Mouse (Mus musculus): Measurements from ENCODE around the gene Telo2. TPM values are rescaled to one million over a fixed set of nuclear protein-coding genes. Genes with fewer than 3 reads are reported as not detected.

Telo2 gene
- total RNA-seq, 2 experiments from 2014 or later = 26.3 to 28.7 TPM

DNA sequence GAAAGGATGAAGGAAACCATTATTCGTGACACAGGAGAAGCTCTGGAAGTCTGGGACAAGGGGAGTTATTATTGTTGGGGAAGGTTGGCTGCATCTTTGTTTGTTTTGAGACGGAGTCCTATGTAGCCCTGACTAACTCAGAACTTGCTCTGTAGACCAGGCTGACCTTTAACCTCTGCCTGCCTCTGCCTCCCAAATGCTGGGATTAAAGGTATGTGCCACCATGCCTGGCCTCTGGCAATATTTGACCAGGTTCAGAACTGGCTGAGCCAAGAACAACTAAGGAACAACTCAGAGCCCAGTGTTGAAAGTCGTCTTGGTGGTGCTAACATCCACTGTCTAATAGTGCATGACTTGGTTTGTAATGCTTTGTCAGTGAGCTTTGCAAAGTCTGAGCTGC, 50.6 kb downstream of the Telo2 start:
- DNase-seq (ENCODE audit: low spot score in 2 of 2) = no peak
- intact Hi-C loops (cut with DNase I) = no loop called here

DNA sequence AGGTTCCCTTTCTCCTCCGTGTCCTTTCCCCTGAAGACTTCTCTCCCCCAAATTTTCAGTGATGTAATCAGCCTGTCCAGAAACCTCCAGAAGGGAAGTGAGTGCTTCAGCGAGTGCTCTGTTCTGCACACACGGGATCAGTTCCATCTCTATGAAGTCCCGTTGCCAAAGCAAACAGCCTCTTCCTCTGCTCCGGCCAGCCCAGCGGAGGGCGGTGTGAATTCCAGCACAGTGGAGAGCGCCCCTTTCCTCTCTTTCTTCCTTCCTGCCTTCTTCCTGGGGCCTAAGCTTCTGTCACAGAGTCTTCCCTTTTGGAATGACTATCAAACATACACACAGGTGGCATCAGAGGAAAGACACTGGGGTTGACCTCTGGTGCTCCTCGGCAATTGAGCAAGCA, 51.4 kb downstream of the Telo2 start:
- no peak for DNase-seq (ENCODE audit: low spot score in 2 of 2)

GRCm38 (mm10) chr17:25063872-25064271, 51.9 kb downstream of the Telo2 start:
- intact Hi-C loops (cut with DNase I) = no loop called here
- no peak for DNase-seq (ENCODE audit: low spot score in 2 of 2)

More for the DNA sequence above, 51.4 kb downstream of the Telo2 start:
- intact Hi-C loops (cut with DNase I) = no loop called here

DNA sequence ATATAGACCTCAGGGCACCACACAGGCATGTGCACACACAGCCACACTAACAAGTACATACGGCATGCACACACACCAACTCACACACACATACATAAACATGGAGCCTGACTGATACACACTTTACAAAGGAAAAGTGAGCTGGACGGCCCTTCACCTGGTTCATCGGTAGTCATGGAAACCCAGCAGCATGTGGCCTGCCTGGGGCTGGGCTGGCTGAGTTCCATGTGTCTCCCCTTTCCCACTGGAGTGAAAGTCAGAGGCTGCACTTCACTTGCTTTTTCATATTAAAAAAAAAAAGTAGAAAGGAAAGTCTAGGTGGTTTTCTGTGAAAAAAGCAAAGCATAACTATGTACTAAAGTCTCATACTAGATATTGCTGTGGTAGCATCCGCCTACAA, 52.5 kb downstream of the Telo2 start:
- no peak for DNase-seq (ENCODE audit: low spot score in 2 of 2)
- intact Hi-C loops (cut with DNase I) = no loop called here

- no peak for DNase-seq (ENCODE audit: low spot score in 2 of 2)
- intact Hi-C loops (cut with DNase I) = no loop called here
Observed at GRCm38 (mm10) chr17:25057041-25057440, 58.7 kb downstream of the Telo2 start.

DNA sequence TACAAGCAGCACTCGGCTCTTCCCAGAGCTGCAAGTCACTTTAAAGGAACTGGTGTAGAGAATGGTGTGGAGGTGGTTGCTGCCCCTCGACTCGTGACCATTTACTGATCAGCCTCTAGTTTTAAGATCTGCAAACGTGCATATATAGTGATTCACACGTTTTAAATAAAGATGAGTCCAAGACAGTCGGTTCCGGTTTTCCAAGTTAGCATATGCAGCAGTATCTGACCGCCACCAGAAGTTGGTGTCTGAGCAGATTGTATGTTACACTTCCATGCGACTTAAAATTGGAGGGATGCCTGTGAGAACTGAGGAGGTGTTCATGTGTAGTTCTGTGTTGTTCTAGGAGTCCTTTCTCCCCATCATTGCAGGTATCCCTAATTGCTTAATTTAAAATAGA, 62.5 kb downstream of the Telo2 start:
- intact Hi-C loops (cut with DNase I) = no loop called here
- peak; percentile 14 to 71 for DNase-seq (ENCODE audit: low spot score in 2 of 2)

Other genes with a start within 250 kb of the Telo2 start
- not detected for gene Igfals, start 250.0 kb downstream of the Telo2 start, total RNA-seq (2021)
- 10 to 100 TPM; 32.7 to 33.6 TPM for gene Nubp2, start 229.6 kb downstream of the Telo2 start, total RNA-seq (2021)
- 10 to 100 TPM; 57.9 to 58.0 TPM for gene Spsb3, start 229.3 kb downstream of the Telo2 start, total RNA-seq (2021)
- 10 to 100 TPM; 52.9 to 59.1 TPM for gene Eme2, start 220.9 kb downstream of the Telo2 start, total RNA-seq (2021)
- gene Mrps34, start 220.9 kb downstream of the Telo2 start, total RNA-seq (2021) = 10 to 100 TPM; 64.6 to 69.9 TPM
- 10 to 100 TPM; 47.4 to 47.5 TPM for gene Nme3, start 219.5 kb downstream of the Telo2 start, total RNA-seq (2021)
- 100 to 1,000 TPM; 345 to 372 TPM for gene Mapk8ip3, start 179.0 kb downstream of the Telo2 start, total RNA-seq (2021)
- 1 to 10 TPM; 5.5 to 5.6 TPM for gene Jpt2, start 155.3 kb downstream of the Telo2 start, total RNA-seq (2021)
- 10 to 100 TPM; 25.7 to 26.6 TPM for gene Cramp1l, start 100.2 kb downstream of the Telo2 start, total RNA-seq (2021)
- 10 to 100 TPM; 21.9 to 23.0 TPM for gene Ift140, start 99.9 kb downstream of the Telo2 start, total RNA-seq (2021)
- 10 to 100 TPM; 10.5 to 11.8 TPM for gene Tmem204, start 32.4 kb downstream of the Telo2 start, total RNA-seq (2021)
- gene Ptx4, start 4.8 kb upstream of the Telo2 start, total RNA-seq (2021) = under 1 TPM; 0.46 to 0.76 TPM
- gene Clcn7, start 17.4 kb upstream of the Telo2 start, total RNA-seq (2021) = 10 to 100 TPM; 51.4 to 52.3 TPM
- gene Ccdc154, start 46.5 kb upstream of the Telo2 start, total RNA-seq (2021) = under 1 TPM; 0.14 TPM
- not detected for gene Gm38655, start 59.5 kb upstream of the Telo2 start, total RNA-seq (2021)
- gene BC003965, start 68.6 kb upstream of the Telo2 start, total RNA-seq (2021) = 10 to 100 TPM; 19.9 to 21.3 TPM
- 10 to 100 TPM; 37.3 to 38.6 TPM for gene Unkl, start 72.4 kb upstream of the Telo2 start, total RNA-seq (2021)
- gene Gnptg, start 124.2 kb upstream of the Telo2 start, total RNA-seq (2021) = 10 to 100 TPM; 71.3 to 79.8 TPM
- 10 to 100 TPM; 24.6 to 25.4 TPM for gene Tsr3, start 124.2 kb upstream of the Telo2 start, total RNA-seq (2021)
- gene Baiap3, start 140.4 kb upstream of the Telo2 start, total RNA-seq (2021) = 10 to 100 TPM; 17.9 to 28.6 TPM
- gene Ube2i, start 158.7 kb upstream of the Telo2 start, total RNA-seq (2021) = 100 to 1,000 TPM; 209 to 215 TPM
- gene Prss34, start 182.4 kb upstream of the Telo2 start, total RNA-seq (2021) = not detected
- not detected for gene Prss28, start 192.7 kb upstream of the Telo2 start, total RNA-seq (2021)
- not detected for gene Prss29, start 202.7 kb upstream of the Telo2 start, total RNA-seq (2021)
- gene Tpsab1, start 229.6 kb upstream of the Telo2 start, total RNA-seq (2021) = not detected